In the genomic region with DNA sequence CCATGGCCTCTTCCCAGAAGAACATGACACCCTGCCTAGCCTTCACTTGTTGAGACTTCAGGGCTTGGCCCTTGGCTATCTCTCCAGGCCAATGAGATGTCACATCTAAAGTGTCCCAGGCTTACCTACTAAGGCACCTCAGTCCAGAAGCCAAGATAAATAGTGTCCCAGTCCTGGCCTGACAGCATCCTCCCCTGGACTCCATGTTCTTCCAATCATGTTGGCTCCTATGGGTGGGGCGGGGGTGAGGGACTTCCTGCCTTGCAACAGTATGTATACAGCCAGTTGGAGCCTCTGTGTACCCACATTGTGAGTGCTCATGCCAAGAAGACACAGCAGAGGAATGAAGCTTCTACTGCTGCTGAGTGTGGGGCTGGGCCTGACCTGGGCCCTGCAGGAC, we compare ENCODE assay signal across 18 mouse cellular contexts. TPM values are rescaled to one million over a fixed set of nuclear protein-coding genes. Genes with fewer than 3 reads are reported as not detected.
A peak's percentile ranks its signal among the peaks of the same experiment; 100 is the strongest.
DNase-seq lines count a peak whose midpoint lies in the region.
"Had no signal": no experiment of that assay in that cellular context is flagged by ENCODE, and none has a peak within 500 bp of the region (broad histone marks: within the 10 kb centered on the region; RNA-seq: fewer than 3 reads in every experiment).

A gene (plus strand): TSS at position 301 of the 400 bp plus-strand sequence.

- DNase-seq in heart, adult 11 months: peak; percentile 81
- DNase-seq in heart, adult 18-20 months: no peak
- DNase-seq: adrenal gland, adult 8-10 months; B cell, adult 2 months; cerebellum, adult 11 months; cerebellum, adult 11-12 months; cerebellum, adult 18-20 months had no signal

RNA-seq across cellular contexts. Expression of the gene that starts here (rescaled TPM):
- not detected for total RNA-seq in heart, adult 18-20 months (2021)
- total RNA-seq: adrenal gland, adult 18-20 months; adrenal gland, adult 2 months; adrenal gland, adult 8-10 months; adrenal gland, postnatal 10 days; adrenal gland, postnatal 14 days; adrenal gland, postnatal 25 days; adrenal gland, postnatal 36 days; adrenal gland, postnatal 4 days; CH12.LX; ES-E14; G1E; MEL had no signal
